Mouse (Mus musculus): ENCODE results near the gene Srpx. TPM values are rescaled to one million over a fixed set of nuclear protein-coding genes. Genes with fewer than 3 reads are reported as not detected.

The Srpx gene
- polyA plus RNA-seq, 1 experiment from 2014 or later: 5.6 TPM

Other genes starting within 250 kb of the Srpx start
- gene Sytl5, start 232.1 kb downstream of the Srpx start, polyA plus RNA-seq (2015; fragmentation: Nextera tagmentation; extraction: Ambion mirVana): 0.08 TPM in 1 of 2 replicates, not detected in the other
- 13.3 and 13.5 TPM in 2 replicates for gene Rpgr, start 99.2 kb upstream of the Srpx start, polyA plus RNA-seq (2015; fragmentation: Nextera tagmentation; extraction: Ambion mirVana)
- not detected in 2 replicates for gene Otc, start 134.6 kb upstream of the Srpx start, polyA plus RNA-seq (2015; fragmentation: Nextera tagmentation; extraction: Ambion mirVana)